Mouse (Mus musculus): ENCODE measurements at regions not wholly inside any gene's neighbourhood (a gene's known extent, or its start where the extent isn't known, plus 50 kb on each side); places are given as distances from the start of the nearest gene placed in this dataset.

DNA sequence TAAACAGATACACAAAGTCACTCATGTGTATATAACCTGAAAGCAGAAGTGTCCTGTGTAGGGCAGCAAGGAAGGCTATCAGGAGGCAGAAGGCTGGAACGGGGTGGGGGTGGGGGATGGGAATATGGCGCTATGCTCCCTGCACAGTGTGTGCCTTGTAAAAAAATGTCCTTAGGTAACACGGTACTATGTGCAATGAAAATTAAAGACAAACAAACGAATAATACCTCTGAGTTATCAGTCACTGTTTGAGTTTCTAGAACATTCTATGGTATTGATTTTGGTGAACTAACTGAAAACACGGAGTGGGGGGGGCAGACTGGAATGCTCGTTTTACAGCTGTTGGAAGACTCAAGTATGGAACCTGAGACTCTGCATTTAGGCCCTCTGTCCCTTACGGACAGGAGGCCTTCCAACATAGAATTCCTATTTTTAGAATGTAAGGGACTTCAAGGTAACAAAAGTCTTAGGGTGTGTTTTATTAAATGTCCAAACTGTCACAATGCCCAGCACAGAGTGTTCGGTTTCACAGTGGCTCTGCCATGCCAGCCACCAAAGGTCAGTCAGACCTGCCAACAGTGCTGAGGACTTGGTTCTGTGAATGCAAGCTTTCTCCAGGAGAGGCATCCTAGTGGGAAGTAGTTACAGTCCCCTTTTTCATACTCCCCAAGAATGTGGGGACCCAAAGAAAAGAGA lies 240.6 kb downstream of the Ano6 start:
- Histone ChIP-seq H3K27ac (replicated peaks) (no peak overlapping the region), H3K27me3 (ENCODE audit: low read depth, poor library complexity, severe bottlenecking) (no peaks in the 10 kb centered on the region), H3K36me3 (no peaks in the 10 kb centered on the region), H3K9me3 (replicated peaks) (no peaks in the 10 kb centered on the region), H3K4me3 (no peak overlapping the region), H3K4me1 (no peaks in the 10 kb centered on the region)
- DNase-seq (ENCODE audit: low spot score) = no peak
- 87% methylated on average over 8 of the region's 8 CpGs for WGBS

DNA sequence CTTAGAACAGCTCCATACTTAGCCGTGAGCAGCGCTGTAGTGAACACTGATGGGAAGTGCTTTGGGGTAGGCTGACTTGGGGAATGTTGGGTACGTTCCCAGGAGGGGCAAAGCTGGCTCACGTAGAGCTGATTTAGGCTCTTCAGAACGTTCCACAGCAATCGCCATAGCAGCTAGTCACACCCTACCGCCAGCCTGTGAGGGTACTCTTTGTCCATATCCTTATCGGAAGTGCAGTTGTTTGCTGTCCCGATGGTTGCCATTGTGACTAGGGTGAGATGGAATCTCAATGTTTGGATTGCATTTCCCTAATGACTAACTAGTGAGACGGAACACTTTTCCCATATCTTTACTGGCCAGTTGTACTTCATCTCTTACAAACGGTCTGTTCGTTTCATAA lies 244.6 kb downstream of the Ano6 start:
- no peak for DNase-seq (ENCODE audit: low spot score)
- H3K9me3 ChIP-seq (replicated peaks) = no peaks in the 10 kb centered on the region
- no peak overlapping the region for H3K4me3 ChIP-seq
- H3K36me3 ChIP-seq = no peaks in the 10 kb centered on the region
- H3K4me1 ChIP-seq = no peaks in the 10 kb centered on the region
- H3K27ac ChIP-seq (replicated peaks) = no peak overlapping the region
- H3K27me3 ChIP-seq (ENCODE audit: low read depth, poor library complexity, severe bottlenecking) = no peaks in the 10 kb centered on the region
- 78% methylated on average over 12 of the region's 12 CpGs for WGBS

DNA sequence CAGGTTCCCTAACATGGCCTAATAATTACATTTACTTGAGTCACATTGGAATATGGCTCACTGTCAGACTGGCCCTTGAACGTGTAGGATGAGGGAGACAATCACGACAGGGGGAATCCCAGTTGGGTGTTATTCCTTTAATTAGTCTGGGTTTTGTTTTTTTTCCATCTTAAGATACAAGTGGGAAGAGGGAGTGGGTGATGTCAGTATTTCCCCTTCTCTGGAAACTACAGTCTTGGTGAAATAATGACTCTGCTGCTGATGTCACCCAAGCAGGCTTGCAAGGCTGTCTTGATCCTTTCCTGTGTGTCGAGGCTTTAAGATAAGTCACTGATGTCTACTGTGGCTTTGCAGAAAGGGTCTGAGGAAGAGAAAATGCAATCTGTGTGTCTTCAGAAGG lies 241.8 kb upstream of the Arid2 start:
- H3K4me3 ChIP-seq = no peak overlapping the region
- DNase-seq (ENCODE audit: low spot score) = no peak

DNA sequence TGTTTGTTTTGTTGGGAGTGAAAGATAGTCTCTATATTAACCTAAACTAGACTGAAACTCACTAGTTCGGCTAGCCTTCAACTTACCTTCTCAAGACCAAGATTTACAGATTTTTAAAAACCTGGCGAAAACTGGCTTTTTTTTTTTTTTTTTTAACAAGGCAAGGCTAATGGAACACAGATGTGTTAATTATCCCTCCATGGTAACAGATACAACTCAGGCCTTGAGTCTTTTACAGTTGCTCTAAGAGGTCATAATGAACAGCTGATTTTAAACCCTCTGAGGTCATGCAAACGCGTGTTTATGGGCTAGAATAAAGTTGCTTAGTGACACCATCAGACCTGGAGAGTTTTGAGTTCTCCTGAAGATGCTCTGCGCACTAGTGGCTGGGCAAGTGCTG lies 240.7 kb upstream of the Arid2 start:
- 84% methylated on average over 5 of the region's 5 CpGs for WGBS
- H3K27me3 ChIP-seq (ENCODE audit: low read depth, poor library complexity, severe bottlenecking) = no peaks in the 10 kb centered on the region
- H3K4me3 ChIP-seq = no peak overlapping the region
- DNase-seq (ENCODE audit: low spot score) = no peak
- H3K9me3 ChIP-seq (replicated peaks) = no peaks in the 10 kb centered on the region
- H3K4me1 ChIP-seq = no peaks in the 10 kb centered on the region
- H3K27ac ChIP-seq (replicated peaks) = no peak overlapping the region
- no peaks in the 10 kb centered on the region for H3K36me3 ChIP-seq

More for the DNA sequence above, 241.8 kb upstream of the Arid2 start:
- no peaks in the 10 kb centered on the region for H3K4me1 ChIP-seq
- H3K36me3 ChIP-seq = no peaks in the 10 kb centered on the region
- WGBS = 91% methylated on average over 3 of the region's 3 CpGs
- H3K27ac ChIP-seq (replicated peaks) = no peak overlapping the region
- H3K9me3 ChIP-seq (replicated peaks) = no peaks in the 10 kb centered on the region
- H3K27me3 ChIP-seq (ENCODE audit: low read depth, poor library complexity, severe bottlenecking) = no peaks in the 10 kb centered on the region

DNA sequence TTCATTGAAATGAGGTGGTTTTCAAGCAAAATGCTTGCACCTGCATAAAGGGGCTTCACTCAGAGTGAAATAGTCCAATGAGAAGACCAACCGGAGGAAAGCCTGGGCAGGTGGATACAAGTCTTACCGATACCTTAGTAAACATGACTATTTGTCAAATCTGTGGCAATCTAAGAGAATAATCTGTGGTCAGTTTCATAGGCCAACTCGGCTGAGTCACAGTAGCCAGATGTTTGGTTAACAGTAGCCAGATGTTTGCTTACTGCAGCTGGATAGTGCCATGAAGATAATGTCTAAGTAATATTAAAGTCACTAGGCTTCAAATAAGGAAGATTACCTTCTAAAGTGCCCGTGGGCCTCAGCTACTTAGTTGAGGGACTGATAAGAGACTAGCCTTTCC lies 236.9 kb upstream of the Arid2 start:
- Histone ChIP-seq H3K36me3 (no peaks in the 10 kb centered on the region), H3K4me3 (no peak overlapping the region), H3K4me1 (no peaks in the 10 kb centered on the region), H3K27me3 (ENCODE audit: low read depth, poor library complexity, severe bottlenecking) (no peaks in the 10 kb centered on the region), H3K9me3 (replicated peaks) (no peaks in the 10 kb centered on the region), H3K27ac (replicated peaks) (no peak overlapping the region)
- WGBS = 87% methylated on average over 4 of the region's 4 CpGs
- no peak for DNase-seq (ENCODE audit: low spot score)

DNA sequence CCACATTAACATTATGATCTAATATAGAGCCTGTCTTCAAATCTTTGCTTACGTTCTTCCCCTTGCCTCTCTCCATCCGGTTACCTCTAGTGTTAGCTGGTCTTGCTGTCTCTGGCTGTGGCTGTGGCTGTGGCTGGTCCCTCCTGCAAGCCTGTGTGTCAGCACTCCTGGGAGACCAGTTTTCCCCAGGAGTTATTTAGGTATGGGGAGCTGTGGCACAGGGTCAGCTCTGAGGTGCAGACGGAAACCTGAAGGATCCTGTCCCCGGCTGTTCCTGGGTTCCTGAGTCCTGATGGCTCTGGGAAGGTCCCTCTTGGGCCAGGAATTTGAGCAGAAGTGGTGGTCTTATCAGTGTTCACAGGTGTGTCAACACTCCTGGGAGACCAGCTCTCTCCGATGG lies 234.7 kb upstream of the Arid2 start:
- H3K4me1 ChIP-seq = 0 out of 2 replicates have a peak, but pooled peaks cover 3% of the 10 kb centered on the region
- WGBS = 89% methylated on average over 5 of the region's 5 CpGs
- H3K27ac ChIP-seq (replicated peaks) = no peak overlapping the region
- no peaks in the 10 kb centered on the region for H3K27me3 ChIP-seq (ENCODE audit: low read depth, poor library complexity, severe bottlenecking)
- H3K36me3 ChIP-seq = no peaks in the 10 kb centered on the region
- H3K9me3 ChIP-seq (replicated peaks) = no peaks in the 10 kb centered on the region
- DNase-seq (ENCODE audit: low spot score) = no peak
- no peak overlapping the region for H3K4me3 ChIP-seq

DNA sequence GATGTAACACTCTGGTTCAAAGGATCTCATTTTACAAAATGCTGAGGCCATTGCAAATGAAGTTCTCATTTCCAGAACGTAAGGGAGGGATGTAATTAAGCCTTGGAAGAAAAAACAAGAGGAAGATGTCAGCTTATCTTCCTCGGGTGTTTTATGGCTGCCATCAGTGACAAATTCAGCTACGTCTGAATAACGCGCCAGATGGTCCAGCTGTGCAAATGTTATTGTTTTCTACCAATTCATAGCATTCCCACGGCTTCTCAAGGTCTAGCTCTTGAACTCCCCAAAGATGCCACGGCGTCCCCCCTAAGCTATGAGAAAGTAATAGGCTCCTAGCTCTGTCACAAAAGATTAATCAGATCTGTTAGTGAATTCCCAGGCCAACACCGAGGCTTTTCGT lies 232.0 kb upstream of the Arid2 start:
- Histone ChIP-seq H3K4me1 (0 out of 2 replicates have a peak, but pooled peaks cover 3% of the 10 kb centered on the region), H3K4me3 (no peak overlapping the region), H3K9me3 (replicated peaks) (no peaks in the 10 kb centered on the region), H3K27me3 (ENCODE audit: low read depth, poor library complexity, severe bottlenecking) (no peaks in the 10 kb centered on the region), H3K36me3 (no peaks in the 10 kb centered on the region), H3K27ac (replicated peaks) (no peak overlapping the region)
- 87% methylated on average over 10 of the region's 10 CpGs for WGBS
- DNase-seq (ENCODE audit: low spot score) = no peak

DNA sequence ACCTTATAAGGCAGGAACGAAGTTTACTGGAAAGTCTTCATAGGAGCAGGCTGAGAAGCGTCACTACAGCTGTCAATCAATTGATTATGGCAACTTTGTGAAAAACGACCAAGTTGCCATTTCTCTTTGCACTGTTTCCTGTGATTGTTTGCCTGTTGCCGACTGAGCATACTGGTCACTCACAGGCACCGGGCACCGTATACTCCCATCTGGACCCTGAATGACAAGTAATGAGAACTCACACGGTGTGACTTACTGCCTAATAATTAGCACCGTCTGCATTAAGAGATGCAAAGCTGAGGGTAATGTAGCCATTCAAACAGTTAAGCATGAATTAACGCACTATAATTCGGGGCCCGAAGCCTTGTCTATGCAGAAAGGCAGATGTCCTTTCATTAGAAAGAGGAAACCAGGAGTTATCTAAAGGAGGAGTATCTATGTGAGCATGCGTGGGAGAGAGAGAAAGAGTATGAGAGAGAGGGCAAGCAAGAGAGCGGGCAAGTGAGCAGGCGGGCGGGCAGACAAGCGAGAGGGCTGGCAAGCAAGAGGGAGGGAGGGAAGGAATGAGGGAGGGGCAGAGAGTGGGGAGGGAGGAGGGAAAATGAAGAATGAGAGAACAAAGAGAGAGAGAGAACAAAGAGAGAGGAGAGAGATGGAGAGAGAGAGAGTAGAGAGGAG lies 231.4 kb upstream of the Arid2 start:
- H3K27ac ChIP-seq (replicated peaks) = no peak overlapping the region
- no peaks in the 10 kb centered on the region for H3K9me3 ChIP-seq (replicated peaks)
- H3K4me3 ChIP-seq = no peak overlapping the region
- H3K36me3 ChIP-seq = no peaks in the 10 kb centered on the region
- WGBS = 85% methylated on average over 16 of the region's 16 CpGs
- 0 out of 2 replicates have a peak, but pooled peaks cover 3% of the 10 kb centered on the region for H3K4me1 ChIP-seq
- no peak for DNase-seq (ENCODE audit: low spot score)
- H3K27me3 ChIP-seq (ENCODE audit: low read depth, poor library complexity, severe bottlenecking) = no peaks in the 10 kb centered on the region

DNA sequence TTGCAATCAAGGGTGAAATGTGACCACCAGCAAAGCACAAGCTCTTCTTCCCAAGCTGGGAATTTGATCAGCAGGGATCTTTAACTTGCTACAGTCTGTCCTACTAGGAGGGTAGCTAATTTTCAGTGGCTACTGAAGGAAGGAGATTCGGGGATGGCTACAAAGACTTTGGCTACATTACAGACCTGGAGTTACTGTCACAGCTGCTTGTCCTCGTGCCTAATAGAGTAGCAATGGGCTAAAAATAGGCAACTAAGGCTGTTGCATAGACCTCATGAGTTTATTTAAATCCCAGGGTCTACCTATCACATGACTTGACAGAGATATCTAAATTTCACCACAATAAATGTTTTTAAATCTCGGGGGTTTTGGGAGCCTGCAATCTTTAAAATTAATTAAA lies 227.7 kb upstream of the Arid2 start:
- 82% methylated on average over 3 of the region's 3 CpGs for WGBS
- Histone ChIP-seq H3K27me3 (ENCODE audit: low read depth, poor library complexity, severe bottlenecking) (no peaks in the 10 kb centered on the region), H3K9me3 (replicated peaks) (no peaks in the 10 kb centered on the region), H3K27ac (replicated peaks) (no peak overlapping the region), H3K4me3 (no peak overlapping the region), H3K36me3 (no peaks in the 10 kb centered on the region), H3K4me1 (0 out of 2 replicates have a peak, but pooled peaks cover 3% of the 10 kb centered on the region)
- DNase-seq (ENCODE audit: low spot score) = no peak

DNA sequence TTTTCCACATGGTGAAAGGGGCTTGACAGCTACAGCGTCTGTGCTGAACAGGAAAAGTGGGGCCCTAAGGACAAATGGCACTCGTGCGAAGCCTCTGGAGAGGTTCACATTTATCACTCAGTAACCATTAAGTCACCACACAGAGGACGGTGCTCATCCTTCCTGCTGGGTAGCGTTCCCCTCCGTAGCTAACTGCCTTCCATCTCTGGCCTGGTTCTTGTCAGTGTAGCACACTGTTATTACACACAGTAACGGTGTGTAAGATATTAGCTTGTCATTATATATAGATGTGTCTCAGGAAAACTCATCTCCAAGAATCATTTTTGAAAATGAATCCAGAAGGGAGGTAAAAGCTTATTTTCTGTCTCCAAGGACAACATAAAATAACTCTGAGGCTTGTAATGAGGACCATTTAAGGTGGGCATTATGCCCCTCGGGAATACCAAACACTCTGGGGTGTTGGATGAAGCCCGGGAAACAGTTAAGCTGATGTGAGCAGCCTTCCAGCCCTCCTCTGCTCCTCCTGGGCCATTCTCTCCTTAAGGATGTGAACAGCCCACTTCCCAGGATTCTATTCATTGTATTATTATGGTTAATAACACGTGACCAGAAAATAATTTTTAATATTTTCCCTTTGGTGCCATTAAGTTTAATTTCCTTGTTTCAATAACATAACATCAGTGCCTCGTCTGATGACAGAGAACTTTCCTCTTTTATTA lies 222.7 kb upstream of the Arid2 start:
- Histone ChIP-seq H3K9me3 (replicated peaks) (no peaks in the 10 kb centered on the region), H3K4me1 (no peaks in the 10 kb centered on the region), H3K27ac (replicated peaks) (no peak overlapping the region), H3K36me3 (no peaks in the 10 kb centered on the region), H3K4me3 (no peak overlapping the region), H3K27me3 (ENCODE audit: low read depth, poor library complexity, severe bottlenecking) (no peaks in the 10 kb centered on the region)
- DNase-seq (ENCODE audit: low spot score) = no peak
- 90% methylated on average over 11 of the region's 11 CpGs for WGBS

DNA sequence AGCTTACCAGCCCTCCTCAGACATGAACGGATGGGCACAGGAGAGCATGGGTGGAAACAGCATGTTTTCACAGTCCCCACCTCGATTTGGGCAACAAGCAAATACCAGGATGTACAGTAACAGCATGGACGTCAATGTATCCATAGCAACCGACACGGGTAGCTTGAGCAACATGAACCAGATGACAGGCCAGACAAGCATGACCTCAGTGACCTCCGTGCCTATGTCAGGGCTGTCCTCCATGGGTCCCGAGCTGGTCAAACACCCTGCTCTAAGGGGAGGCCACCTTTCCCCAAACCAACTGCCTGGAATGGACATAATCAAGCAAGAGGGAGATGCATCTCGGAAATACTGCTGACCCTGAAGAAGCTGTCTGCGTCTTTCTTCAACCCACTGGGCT lies 211.7 kb upstream of the Arid2 start:
- H3K27me3 ChIP-seq (ENCODE audit: low read depth, poor library complexity, severe bottlenecking) = no peaks in the 10 kb centered on the region
- WGBS = 88% methylated on average over 9 of the region's 9 CpGs
- no peak for DNase-seq (ENCODE audit: low spot score)

DNA sequence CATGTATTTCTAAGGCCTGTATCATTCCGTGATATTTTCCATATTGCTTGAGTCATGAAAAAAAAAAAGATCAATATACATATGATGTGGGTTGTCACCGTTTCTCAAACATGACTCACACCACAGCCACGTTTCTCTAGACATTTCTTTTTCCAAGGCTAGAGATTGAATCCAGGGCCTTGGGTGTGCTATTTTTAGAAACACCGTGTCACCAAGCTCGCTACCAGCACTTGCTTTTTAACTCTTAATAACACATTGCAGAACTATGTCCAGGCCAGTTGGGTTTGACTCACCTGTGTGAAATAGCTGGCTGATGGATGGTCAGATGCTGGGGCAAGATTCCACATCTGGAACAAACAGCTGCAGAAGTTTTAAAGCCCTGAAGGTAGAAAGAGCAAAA lies 209.6 kb upstream of the Arid2 start:
- DNase-seq (ENCODE audit: low spot score) = no peak
- no peak overlapping the region for H3K4me3 ChIP-seq
- WGBS = 88% methylated on average over 5 of the region's 5 CpGs
- H3K27me3 ChIP-seq (ENCODE audit: low read depth, poor library complexity, severe bottlenecking) = no peaks in the 10 kb centered on the region
- peaks cover 12% of the 10 kb centered on the region; the same call in 1 of the 2 replicates for H3K4me1 ChIP-seq
- no peaks in the 10 kb centered on the region for H3K36me3 ChIP-seq
- H3K27ac ChIP-seq (replicated peaks) = no peak overlapping the region
- H3K9me3 ChIP-seq (replicated peaks) = no peaks in the 10 kb centered on the region

More for the DNA sequence above, 211.7 kb upstream of the Arid2 start:
- H3K27ac ChIP-seq (replicated peaks) = no peak overlapping the region
- no peak overlapping the region for H3K4me3 ChIP-seq
- H3K36me3 ChIP-seq = no peaks in the 10 kb centered on the region
- H3K9me3 ChIP-seq (replicated peaks) = no peaks in the 10 kb centered on the region
- no peaks in the 10 kb centered on the region for H3K4me1 ChIP-seq

DNA sequence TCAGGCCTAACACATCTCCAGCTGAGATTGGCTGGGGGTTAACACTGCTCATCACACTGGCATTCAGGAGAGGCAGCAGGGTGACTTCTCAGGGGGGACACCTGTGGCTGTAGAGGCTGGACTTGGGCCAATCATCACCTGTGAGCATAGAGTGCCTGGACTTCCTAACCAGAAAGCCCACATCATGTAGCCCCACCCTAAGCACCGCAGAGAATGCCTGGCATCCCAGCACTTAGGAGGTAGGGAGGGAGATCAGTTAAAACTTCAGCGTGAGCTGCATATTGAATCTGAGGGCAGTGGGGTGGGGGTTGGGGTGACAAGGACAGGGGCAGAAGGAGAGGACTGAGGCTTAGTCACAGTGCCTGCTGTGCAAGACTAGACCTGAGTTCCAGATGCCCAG lies 208.7 kb upstream of the Arid2 start:
- WGBS = 39% methylated on average over 2 of the region's 2 CpGs
- H3K9me3 ChIP-seq (replicated peaks) = no peaks in the 10 kb centered on the region
- H3K4me3 ChIP-seq = no peak overlapping the region
- H3K27ac ChIP-seq (replicated peaks) = no peak overlapping the region
- H3K27me3 ChIP-seq (ENCODE audit: low read depth, poor library complexity, severe bottlenecking) = no peaks in the 10 kb centered on the region
- DNase-seq (ENCODE audit: low spot score) = no peak
- H3K36me3 ChIP-seq = no peaks in the 10 kb centered on the region
- peaks cover 18% of the 10 kb centered on the region for H3K4me1 ChIP-seq

Measured in midbrain, embryonic 10.5 days (tissue).